Mouse (Mus musculus): ENCODE data around the gene Gm10277.

Gene Gm10277

DNA sequence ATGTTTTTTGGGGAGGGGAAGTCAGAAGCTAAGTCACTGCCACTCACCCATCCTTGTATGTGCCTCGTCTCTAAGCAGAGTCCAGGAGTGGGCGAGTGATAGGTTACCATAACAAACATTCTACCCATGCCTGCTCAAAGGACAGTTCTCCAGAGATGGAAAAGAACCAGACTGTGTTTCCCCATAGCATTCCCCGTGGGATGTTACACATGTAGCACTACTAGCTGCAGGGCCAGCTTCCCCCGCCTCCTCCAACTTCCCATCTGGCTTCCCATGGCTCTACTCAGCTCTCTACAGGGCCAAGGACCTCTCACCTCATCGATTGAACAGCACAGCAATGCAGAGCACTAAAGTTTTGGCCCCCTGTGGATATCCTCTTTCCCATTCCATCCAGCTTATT is 7.7 kb upstream of the Gm10277 start:
- DNase-seq (ENCODE audit: low spot score), result no peak

DNA sequence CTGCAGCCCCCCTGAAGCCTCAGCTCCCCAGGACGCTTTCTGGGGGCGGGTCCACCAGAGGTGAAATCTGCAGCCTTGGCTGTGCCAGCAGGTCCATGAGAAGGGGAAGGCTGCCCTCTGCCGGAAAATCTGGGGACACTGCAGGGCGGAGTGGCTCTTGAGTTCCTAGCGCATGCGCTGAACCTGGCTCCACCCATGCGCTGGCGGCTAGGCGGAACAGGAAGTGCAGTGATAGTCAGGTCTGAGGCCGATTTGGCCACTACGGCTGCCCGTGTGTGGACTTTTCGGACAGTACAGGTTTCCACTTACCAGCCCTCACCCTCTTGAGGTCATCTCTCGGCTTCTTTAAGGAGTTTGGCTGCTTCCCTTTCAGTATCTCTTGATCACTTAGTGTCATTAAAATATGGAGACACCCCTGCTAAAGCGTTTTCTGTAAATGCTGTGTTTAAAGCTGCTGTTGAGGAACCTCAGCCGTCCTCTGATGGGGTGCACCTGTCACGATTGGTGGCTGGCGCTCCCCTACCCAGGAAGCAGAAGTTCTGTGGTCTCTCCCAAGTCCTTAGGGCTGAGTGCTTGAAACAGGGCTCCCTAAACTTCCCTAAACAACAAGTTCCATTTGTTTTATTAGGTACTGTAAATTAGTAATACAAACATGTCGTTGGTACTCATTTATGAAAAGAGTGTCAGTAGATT is 5.8 kb upstream of the Gm10277 start:
- DNase-seq (ENCODE audit: low spot score), result peak; percentile 97

DNA sequence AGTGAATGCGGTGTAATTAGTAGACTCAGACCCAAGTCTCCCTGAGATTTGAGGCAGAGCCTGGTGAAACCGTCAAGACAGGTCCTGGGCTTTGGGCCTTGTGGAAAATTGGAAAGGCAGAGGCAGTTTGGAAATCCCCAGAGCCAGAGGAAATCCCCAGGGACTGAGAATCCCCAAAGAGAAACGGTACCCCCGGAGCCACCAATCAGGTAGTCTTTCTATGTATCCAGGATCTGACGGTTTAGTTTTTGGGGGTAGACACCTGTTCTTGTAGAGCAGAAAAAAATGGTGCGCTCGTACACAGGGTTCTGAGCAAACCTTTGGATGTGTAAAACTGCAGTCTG is 5.0 kb upstream of the Gm10277 start:
- no peak for DNase-seq (ENCODE audit: low spot score)

DNA sequence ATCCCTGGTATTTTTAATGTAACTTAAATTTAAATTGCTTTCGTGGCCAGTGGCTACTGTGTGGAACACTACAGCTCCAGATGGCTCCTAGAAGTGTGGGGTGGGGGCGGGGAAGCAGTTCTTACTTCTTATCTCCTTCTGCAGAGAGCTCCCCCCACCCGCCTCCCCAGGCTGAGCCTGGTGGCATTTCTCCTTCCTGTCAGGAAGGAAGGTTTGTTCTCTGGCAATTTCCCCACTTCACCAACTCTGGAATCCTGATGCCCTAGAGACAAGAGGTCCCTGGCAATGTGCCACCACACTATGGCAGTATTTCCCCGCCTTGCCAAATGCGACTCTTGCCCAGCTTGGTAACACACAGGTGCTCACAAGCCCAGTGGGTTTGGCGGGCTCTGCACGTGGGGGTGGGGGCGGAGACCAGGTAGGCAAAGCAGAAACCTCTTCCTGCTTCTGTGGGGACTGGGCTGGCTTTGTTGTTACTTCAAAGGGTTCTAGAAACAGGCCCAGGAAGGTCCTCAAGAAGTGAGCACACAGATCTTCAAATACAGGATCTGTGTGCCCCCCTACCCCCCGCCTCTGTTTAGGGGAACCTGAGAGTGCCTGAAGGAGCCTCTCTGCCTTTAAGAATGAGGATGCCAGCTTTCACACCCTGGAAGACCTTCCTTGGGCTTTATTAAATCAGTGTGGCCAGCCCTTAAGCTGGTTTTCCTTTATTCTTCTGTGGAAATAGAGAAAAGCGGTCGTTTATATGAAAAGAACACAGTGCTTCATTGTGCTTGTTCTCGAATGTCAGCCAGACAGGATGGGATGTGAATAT is 4.4 kb upstream of the Gm10277 start:
- DNase-seq (ENCODE audit: low spot score), result no peak

DNA sequence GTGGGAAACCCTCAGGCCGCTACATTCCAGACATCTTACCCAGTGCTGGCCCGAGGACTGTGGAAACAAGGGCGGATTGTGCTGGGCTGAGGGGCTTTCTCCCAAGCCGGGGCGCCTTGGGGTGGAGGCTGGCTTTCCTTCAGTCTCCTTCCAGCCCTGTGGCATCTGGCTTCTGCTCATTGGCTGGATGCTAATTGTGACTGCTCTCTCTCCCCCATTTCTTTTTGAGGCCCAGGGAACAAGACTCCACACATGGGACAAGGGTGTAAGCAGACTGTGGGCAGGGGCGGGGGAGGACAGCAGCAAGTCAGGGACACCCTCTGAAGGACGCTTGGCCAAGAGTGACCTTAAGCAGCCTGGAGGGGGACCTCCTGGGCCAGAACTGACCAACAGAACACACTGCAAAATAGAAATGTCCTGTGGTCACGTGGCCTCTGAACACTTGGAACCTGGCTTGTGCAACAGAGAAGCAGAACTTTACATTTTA is 3.7 kb upstream of the Gm10277 start:
- no peak for DNase-seq (ENCODE audit: low spot score)

DNA sequence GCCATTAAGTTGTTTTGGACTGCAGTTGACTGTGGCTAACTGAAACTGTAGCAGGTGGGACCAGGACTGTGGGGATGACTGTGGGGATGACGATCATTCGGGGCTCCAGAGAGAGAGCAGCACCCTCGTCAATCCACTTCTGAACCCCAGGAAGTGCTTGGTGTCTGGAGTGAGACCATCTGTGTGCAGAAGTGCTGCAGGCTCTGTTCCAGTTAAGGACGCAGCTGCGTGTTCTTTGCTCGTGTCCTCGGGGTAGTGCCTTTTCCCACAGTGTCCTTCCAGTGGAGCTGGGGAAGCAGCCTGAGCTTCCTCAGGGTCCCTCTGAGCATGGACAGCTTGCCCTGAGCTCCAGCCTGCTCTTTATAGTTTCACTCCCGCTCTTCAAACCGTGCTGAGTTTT is 2.7 kb upstream of the Gm10277 start:
- no peak for DNase-seq (ENCODE audit: low spot score)

DNA sequence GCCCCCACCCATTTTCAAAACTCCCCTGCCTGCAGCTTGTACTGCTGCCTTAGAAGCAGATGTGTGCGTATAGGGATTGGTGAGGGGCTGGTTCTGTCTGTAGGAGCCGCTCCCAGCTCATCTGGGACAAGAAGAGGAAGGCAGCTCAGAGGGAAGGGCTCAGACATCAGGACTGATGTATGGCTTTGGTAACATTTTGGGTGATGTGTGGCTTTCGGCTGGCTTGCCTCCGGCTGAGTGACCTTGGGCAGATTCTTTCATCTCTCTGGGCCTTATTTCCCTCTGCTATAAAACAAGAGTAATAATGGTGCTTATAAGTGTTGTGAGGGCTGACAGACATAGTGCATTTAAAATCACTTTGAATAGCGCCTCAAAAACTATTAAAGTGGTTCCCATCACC is 2.0 kb upstream of the Gm10277 start:
- no peak for DNase-seq (ENCODE audit: low spot score)

DNA sequence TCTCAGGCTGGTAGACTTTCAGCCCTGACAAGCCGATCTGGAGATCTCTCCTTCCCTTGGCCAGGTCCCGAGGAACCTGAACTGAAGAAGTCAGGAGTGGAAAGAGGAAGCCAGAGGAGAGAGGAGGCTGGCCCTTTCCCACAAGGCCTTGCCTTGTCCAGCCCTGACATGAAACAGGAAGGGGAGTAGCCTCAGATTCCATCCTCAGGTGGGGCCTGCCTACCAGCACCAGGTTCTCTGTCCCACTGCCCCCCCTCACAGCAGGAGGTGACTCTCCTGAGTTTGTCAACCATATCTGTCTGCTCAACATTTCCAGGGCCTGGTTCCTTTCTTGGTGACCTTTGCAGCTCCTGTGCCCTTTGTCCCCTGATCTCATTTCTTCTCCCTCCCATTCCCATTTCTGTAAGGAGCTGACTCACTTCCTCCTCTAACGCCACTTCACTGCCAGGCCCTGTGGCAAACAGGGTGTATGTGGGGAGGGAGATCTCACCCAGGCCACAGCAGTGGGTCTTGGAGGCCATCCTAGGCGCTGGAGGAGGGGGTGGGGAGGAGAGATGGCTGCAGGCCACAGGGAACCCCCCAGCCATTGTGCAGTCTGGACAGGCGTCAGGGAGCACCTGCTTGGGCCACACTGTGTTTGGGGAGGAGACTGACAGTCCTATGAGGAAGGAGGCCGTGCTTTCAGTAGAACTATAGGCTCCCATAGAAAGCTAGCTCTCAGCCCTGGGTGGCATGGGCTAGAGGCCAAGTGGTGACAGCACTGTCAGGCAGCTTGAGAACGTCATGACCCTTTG is 1.6 kb downstream of the Gm10277 start:
- DNase-seq (ENCODE audit: low spot score), result no peak

DNA sequence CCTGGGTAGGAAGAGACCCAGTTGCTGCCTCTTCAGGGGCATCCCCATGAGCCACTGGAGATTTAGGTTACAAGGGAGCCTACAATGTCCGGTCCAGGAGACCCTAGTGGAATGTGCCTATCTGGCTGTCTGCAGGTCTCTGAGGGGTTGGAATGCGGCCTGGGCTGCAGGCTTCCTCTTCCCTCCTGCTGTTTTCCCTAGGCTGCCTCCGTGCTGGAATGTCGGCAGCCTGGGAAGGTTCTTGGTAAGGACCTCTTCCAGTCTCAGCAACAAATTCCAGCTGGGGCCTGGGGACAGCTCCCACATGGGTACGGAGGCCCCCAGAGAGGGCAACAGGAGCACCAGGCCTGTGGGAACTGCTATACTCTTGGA is 2.2 kb downstream of the Gm10277 start:
- DNase-seq (ENCODE audit: low spot score), result no peak

DNA sequence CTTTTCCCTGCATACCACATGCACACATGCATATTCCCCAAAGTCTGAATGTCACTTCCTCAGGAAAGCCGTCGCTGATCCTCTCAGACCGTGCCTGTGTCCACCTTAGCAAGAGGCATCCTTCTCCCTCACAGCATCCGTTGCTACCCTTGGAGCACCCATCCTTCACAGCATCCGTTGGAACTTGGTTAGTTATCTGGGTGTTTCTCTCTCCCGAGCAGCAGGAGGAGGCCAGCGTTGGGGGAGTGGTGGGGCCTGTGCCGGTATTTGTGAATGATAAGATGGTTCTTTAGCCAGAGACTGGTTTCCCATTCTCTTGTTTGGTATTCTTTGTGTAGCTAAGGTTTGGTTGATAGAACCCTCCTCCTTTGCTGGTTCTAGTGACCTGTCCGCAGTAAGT is 2.7 kb downstream of the Gm10277 start:
- peak; percentile 72 for DNase-seq (ENCODE audit: low spot score)

DNA sequence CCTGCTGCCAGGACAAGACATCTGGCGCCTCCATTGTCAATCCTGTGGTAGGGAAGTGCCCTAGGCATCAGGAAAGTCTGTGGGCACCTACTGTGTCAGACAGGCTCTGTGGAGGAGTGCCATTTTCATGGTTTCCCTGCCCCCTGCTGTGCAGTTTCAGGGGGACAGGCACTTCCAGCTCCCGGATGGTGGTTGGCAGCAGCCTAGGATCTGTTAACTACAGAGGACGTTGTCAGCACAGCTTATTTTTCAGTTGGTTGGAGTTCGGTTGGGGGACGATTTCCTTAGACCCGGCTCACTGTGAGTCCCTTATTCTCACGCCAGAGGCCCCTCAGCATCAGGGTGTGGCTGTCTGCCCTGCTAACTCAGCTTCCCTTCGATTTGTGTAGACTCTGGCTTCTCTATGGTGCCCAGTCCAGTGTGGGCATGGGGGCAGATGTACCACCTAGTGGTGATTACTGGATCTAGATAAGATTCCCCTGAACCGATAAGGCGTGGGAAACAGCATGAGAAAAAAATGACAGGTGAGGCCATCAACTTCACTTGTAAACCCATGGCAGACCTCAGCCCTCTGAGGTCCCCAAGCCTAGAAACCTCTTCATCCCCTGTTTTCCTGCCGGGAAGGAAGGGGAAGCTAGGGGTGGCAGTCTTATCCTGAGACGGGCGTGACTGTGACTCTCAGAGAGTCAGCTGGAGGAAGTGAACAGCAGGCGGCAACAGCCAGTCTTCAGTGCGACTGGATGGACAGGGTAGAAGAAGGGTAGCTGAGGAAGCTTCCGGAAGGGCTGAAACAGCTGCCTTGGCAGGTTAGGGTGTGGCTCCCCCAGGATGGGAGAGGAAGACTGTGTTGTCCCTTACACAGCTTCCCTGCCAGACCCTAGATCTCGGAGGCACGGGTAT is 3.5 kb downstream of the Gm10277 start:
- no peak for DNase-seq (ENCODE audit: low spot score)

DNA sequence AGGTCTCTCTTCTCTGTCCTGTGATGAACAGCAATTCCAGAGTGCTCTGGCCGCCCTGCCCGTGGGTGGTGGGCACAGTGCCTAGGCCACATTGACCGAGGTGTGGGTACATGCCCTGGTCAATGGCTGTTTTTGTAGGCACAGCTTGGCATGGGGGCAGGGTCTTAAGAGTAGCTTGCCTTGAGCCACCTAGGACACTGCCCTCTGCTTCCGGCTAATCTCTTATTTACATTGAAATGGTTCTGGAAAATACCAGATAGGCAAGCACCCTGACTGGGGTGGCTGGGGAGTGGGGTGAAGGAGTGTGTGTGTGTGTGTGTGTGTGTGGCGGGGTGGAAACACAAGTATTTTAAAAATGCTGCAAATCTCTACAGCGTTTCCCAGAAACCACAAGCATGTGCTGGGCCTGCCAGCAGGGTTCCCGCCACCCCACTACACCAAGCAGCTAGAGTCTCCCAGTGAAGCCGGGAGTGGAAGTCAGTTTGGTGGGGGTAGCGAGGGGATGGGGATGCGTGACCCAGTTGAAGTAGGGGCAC is 4.3 kb downstream of the Gm10277 start:
- no peak for DNase-seq (ENCODE audit: low spot score)

DNA sequence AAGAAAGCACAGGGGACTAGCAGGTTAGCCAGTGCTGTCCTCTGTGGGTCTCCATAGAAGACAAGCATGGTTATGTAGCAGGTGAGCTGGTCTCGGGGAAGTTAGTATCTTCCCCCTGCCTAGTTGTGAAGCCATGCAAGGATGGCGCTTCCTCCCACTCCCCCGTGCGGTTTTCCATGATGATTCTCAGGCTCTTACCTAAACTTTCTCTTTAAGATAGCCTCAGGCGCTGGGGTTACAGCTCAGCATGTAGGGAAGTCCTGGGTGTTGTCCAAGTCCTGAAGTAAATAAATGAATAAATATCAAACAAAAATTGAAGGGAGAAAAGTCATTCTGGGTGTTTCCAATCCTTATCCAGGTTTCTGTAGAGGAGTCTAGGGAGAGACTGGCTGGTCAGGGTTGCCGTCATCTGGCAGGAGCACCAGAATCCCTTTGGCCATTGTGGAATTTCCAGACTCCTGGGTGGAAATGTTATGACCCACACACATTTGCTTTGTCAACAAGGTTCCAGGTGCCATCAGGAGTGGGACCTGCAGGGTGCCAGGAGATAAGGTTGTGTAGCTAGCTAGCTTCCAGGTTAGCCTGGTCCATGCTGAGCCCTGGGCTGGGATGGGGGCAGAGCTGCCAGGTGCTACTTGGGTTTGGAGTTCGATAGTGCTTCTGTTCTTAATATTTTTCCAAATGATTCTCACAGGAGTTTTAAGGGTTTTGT is 5.3 kb downstream of the Gm10277 start:
- DNase-seq (ENCODE audit: low spot score), result no peak

DNA sequence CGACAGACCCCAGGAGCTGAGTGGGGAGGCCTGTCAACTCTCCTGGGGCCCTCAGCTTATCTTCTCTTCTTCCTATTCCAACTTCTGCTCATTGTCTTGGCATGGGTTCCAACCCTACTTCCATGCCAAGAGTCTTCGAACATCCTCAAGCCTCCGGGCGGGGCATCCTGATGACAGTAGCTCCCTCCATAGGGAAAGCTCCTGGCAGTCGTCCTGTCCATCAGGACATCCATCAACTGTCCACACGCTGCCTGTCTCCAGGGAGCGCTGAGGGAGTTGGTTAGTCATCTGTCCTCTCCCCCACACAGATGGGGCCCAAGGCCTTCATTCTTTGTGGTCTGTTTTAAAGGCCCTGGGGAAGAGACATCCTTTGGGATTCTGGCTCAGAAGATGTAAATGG is 6.5 kb downstream of the Gm10277 start:
- DNase-seq (ENCODE audit: low spot score), result no peak

DNA sequence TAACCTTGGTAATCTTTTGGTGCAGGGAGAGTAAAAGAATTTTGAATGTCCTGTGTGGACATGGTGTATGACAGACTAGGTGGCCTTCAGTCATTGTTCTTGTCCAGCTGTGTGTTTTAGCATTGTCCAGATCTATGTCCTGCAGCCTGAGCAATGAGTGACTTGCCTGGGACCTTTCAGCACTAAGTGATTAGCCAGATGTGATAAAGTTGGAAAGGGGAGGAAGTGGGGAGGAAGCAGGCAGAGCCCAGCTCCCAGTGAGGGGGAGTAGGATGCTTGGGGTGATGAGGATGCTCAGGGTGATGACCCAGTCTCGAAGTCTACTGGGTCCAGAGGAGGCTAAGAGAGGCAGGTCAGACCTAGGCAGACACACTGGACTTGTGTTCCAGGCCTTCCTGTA is 8.3 kb downstream of the Gm10277 start:
- DNase-seq (ENCODE audit: low spot score), result no peak

DNA sequence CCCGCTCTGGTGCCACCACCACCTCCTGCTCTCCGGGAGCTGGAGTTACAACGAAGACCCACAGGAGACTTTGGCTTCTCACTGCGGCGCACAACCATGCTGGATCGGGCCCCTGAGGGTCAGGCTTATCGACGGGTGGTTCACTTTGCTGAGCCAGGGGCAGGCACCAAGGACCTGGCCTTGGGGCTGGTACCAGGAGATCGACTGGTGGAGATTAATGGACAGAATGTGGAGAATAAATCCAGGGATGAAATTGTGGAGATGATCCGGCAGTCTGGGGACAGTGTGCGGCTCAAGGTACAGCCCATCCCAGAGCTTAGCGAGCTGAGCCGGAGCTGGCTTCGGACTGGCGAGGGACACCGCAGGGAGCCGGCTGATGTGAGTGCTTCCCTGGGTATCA is 9.6 kb downstream of the Gm10277 start:
- no peak for DNase-seq (ENCODE audit: low spot score)

DNA sequence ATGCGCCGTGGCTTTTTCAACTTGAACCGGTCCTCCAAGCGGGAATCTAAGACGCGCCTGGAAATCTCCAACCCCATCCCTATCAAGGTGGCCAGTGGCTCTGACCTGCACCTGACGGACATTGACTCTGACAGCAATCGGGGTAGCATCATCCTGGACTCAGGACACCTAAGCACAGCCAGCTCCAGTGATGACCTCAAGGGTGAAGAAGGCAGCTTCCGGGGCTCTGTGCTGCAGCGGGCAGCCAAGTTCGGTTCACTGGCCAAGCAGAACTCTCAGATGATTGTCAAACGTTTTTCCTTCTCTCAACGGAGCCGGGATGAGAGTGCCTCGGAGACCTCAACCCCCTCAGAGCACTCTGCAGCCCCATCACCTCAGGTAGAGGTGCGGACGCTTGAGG is 10.1 kb downstream of the Gm10277 start:
- no peak for DNase-seq (ENCODE audit: low spot score)

DNA sequence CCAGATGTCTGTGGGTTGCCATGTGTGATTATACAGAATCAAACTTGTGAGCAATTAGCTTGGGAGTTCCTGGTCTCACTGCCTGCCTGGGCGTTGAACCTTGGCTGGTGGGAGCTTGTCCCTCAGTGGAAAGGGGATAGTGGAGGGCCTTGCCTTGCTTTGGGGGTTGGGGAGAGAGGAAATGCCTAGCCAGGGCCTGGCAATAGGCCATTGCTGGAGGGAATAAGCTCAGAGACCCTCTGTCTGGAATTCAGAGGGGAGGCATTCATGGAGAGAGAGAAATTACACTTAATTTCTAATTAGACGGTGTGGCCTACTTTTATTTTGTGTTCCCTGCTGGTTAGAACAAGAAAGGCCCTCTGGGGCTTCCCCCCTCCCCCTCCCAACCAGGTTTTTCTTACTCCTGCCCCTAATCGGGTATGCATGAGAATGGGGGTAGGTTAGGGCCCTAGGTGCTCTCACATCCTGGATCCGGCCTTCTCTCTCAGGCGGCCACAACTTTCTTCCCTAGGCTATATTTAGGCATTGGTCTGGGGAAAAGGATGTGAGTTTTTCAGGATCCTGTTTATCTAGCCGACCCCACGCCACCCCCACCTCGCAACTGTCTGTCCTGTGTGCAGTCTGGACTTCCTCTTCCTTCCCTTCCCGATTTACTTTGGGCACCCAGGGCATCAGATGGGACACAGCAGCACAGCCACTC is 11.7 kb downstream of the Gm10277 start:
- no peak for DNase-seq (ENCODE audit: low spot score)

DNA sequence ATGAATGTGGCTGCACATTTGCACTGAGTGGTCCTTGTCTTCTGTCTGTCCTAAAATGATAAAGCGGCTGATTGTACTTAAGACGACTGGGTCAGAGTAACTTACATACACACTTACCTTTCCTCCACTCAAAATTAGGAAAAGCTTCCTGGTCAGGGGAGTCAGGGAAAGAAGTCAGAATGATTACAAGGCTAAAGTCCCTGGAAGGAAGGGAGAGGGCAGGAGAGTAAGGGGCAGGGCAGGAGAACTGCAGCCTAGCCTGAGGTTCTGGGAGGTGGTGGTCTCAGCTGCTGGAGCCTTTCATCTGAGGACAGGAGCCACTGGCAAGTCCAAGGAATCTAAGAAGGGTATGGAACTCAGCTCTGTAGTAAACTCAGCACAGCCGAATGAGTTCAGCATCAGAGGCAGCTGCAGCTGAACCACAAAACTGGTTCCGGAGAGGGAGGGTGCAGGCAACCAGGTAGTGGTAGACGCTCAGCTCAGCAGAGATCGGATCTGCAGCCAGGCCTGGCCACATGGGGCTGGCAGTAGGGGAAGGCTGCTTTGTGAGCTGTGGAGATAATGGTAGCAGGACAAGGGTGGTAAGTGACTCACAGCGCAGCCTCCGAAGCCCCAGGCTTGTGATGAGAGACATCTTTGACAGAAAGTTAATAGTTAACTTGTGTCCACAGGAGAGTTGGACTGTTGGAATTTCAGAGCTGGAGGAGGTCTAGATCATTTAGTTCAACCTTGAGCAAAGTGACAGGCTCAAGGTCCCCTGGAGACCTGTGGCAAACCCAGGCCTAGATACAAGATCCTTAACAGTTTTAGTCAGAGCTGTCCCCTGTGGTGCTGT is 15.5 kb downstream of the Gm10277 start:
- DNase-seq (ENCODE audit: low spot score), result no peak
